Mouse (Mus musculus) midbrain, embryonic 11.5 days (tissue): ENCODE measurements around the gene Lmnb2. TPM values are rescaled to one million over a fixed set of nuclear protein-coding genes. Genes with fewer than 3 reads are reported as not detected.

ENCODE experiments used
- ATAC-seq: fragments of 200-750 bp; cut with Nextera tagmentation; 2 replicates; pipeline ENCODE4 v1.8.0; 2017; ENCODE audit warnings: moderate TSS enrichment, moderate library complexity; ENCODE audit not compliant: low FRiP score
- DNase-seq: peaks from one replicate; pipeline ENCODE4 v3.0.0; 2015; ENCODE audit warnings: low spot score; ENCODE audit errors: missing footprints
- H3K27ac ChIP-seq: fragments of 300-500 bp; sonication (generic); 2 replicates; pipeline ENCODE4 v1.5.1; 2014; ENCODE audit warnings: low read depth, low read length
- H3K27me3 ChIP-seq: fragments of 300-500 bp; sonication (generic); 2 replicates; pipeline ENCODE4 v1.6.1; 2014; ENCODE audit warnings: mild to moderate bottlenecking, low read length, moderate library complexity, mixed read lengths; ENCODE audit not compliant: control insufficient read depth, insufficient read depth
- H3K36me3 ChIP-seq: fragments of 300-500 bp; sonication (generic); 2 replicates; pipeline ENCODE4 v1.6.1; 2014; ENCODE audit warnings: mild to moderate bottlenecking, low read length, moderate library complexity, mixed read lengths; ENCODE audit not compliant: control insufficient read depth, insufficient read depth
- H3K4me1 ChIP-seq: fragments of 300-500 bp; sonication (generic); 2 replicates; pipeline ENCODE4 v1.6.1; 2014; ENCODE audit warnings: low read length; ENCODE audit not compliant: control insufficient read depth, insufficient read depth
- H3K4me2 ChIP-seq: fragments of 300-500 bp; sonication (generic); 2 replicates; pipeline ENCODE4 v1.6.1; 2014; ENCODE audit warnings: mild to moderate bottlenecking, moderate library complexity
- H3K4me3 ChIP-seq: fragments of 300-500 bp; sonication (generic); 2 replicates; pipeline ENCODE4 v1.5.1; 2014; ENCODE audit warnings: low read depth, low read length
- H3K9ac ChIP-seq: fragments of 300-500 bp; sonication (generic); 2 replicates; pipeline ENCODE4 v1.6.1; 2014; ENCODE audit warnings: low read length
- H3K9me3 ChIP-seq: fragments of 300-500 bp; sonication (generic); 2 replicates; pipeline ENCODE4 v1.6.1; 2016; ENCODE audit warnings: low read length; ENCODE audit not compliant: control insufficient read depth
- WGBS: fragments of 180-500 bp; shearing (Covaris S2); extraction: QIAGEN DNeasy Blood & Tissue Kit; methylation state at CpG from one replicate; pipeline ENCODE4 v1.1.7; 2014; 5-methylcytosine and 5-hydroxymethylcytosine counted together
- polyA plus RNA-seq: library from polyadenylated mRNA; unstranded; fragments of >200 nt; fragmentation: Nextera tagmentation; extraction: Ambion mirVana; gene quantifications from 2 replicates; pipeline ENCODE4 v1.2.1, GENCODE M21; 2014

Lmnb2 gene
- polyA plus RNA-seq, 1 experiment from 2014 or later = 19.7 TPM

- WGBS = 2% methylated on average over 21 of the region's 21 CpGs
- Histone ChIP-seq H3K4me3 (no peak overlapping the region), H3K36me3 (no peaks in the 10 kb centered on the region), H3K4me2 (peak overlapping the region; percentile 27), H3K4me1 (peaks cover 57% of the 10 kb centered on the region), H3K27ac (no peak overlapping the region), H3K27me3 (peaks cover 81% of the 10 kb centered on the region), H3K9me3 (no peaks in the 10 kb centered on the region), H3K9ac (no peak overlapping the region)
- peak; percentile 91 for DNase-seq
- ATAC-seq = no peak
Observed at GRCm38 (mm10) chr10:80933421-80933979, 15.5 kb upstream of the Lmnb2 start.

- H3K9me3 ChIP-seq = no peaks in the 10 kb centered on the region
- ATAC-seq = no peak
- H3K4me2 ChIP-seq = peak overlapping the region; percentile 25; the same call in 1 of the 2 replicates
- DNase-seq = peak; percentile 87
- H3K36me3 ChIP-seq = no peaks in the 10 kb centered on the region
- H3K9ac ChIP-seq = no peak overlapping the region
- peak overlapping the region; percentile 0; the same call in 1 of the 2 replicates for H3K4me3 ChIP-seq
- H3K27ac ChIP-seq = no peak overlapping the region
- H3K4me1 ChIP-seq = peaks cover 57% of the 10 kb centered on the region
- H3K27me3 ChIP-seq = peaks cover 75% of the 10 kb centered on the region
- 2% methylated on average over 17 of the region's 17 CpGs for WGBS
Observed at GRCm38 (mm10) chr10:80932700-80933420, 14.8 kb upstream of the Lmnb2 start.

GRCm38 (mm10) chr10:80932206-80932605, 14.2 kb upstream of the Lmnb2 start:
- Histone ChIP-seq H3K4me3 (peak overlapping the region; percentile 0; the same call in 1 of the 2 replicates), H3K27ac (no peak overlapping the region), H3K36me3 (no peaks in the 10 kb centered on the region), H3K9ac (0 out of 2 replicates have a peak overlapping the region, but pooled peaks have one; percentile 20), H3K4me2 (peak overlapping the region; percentile 25), H3K4me1 (peaks cover 57% of the 10 kb centered on the region), H3K9me3 (no peaks in the 10 kb centered on the region), H3K27me3 (peaks cover 68% of the 10 kb centered on the region)
- ATAC-seq (no peak), DNase-seq (peak; percentile 93)
- WGBS = under 1% methylated on average over 20 of the region's 20 CpGs

GRCm38 (mm10) chr10:80931695-80932094, 13.7 kb upstream of the Lmnb2 start:
- Histone ChIP-seq H3K36me3 (no peaks in the 10 kb centered on the region), H3K9me3 (no peaks in the 10 kb centered on the region), H3K4me1 (peaks cover 55% of the 10 kb centered on the region), H3K27me3 (peaks cover 63% of the 10 kb centered on the region), H3K4me2 (peak overlapping the region; percentile 25), H3K4me3 (peak overlapping the region; percentile 0), H3K9ac (no peak overlapping the region), H3K27ac (no peak overlapping the region)
- WGBS = 0% methylated on average over 26 of the region's 26 CpGs
- ATAC-seq (no peak), DNase-seq (no peak)

- H3K4me3 ChIP-seq = peak overlapping the region; percentile 40
- ATAC-seq = no peak
- H3K27ac ChIP-seq = no peak overlapping the region
- H3K36me3 ChIP-seq = no peaks in the 10 kb centered on the region
- no peak overlapping the region; the same call in 1 of the 2 replicates for H3K9ac ChIP-seq
- peak overlapping the region; percentile 89 for H3K4me2 ChIP-seq
- H3K4me1 ChIP-seq = peaks cover 50% of the 10 kb centered on the region
- H3K9me3 ChIP-seq = no peaks in the 10 kb centered on the region
- peaks cover 58% of the 10 kb centered on the region for H3K27me3 ChIP-seq
- whole genome bisulfite sequencing = 3% methylated on average over 13 of the region's 14 CpGs
- peak; percentile 93 for DNase-seq
Observed at GRCm38 (mm10) chr10:80931153-80931671, 13.2 kb upstream of the Lmnb2 start.

GRCm38 (mm10) chr10:80930361-80931152, 12.5 kb upstream of the Lmnb2 start:
- peak overlapping the region; percentile 89 for H3K4me2 ChIP-seq
- peak; percentile 89 for DNase-seq
- H3K4me3 ChIP-seq = peak overlapping the region; percentile 40
- H3K27ac ChIP-seq = no peak overlapping the region
- ATAC-seq = peak; percentile 22; the same call in 1 of the 2 replicates
- peaks cover 45% of the 10 kb centered on the region for H3K4me1 ChIP-seq
- peak overlapping the region; percentile 35 for H3K9ac ChIP-seq
- peaks cover 52% of the 10 kb centered on the region for H3K27me3 ChIP-seq
- WGBS = under 1% methylated on average over 45 of the region's 45 CpGs
- no peaks in the 10 kb centered on the region for H3K9me3 ChIP-seq
- no peaks in the 10 kb centered on the region for H3K36me3 ChIP-seq

- WGBS = under 1% methylated on average over 56 of the region's 56 CpGs
- peak within 1 kb of the TSS; percentile 89 for H3K4me2 ChIP-seq
- no peaks in the 10 kb centered on the region for H3K36me3 ChIP-seq
- H3K27me3 ChIP-seq = peaks cover 42% of the 10 kb centered on the region
- H3K9ac ChIP-seq = peak within 1 kb of the TSS; percentile 65
- no peaks in the 10 kb centered on the region for H3K9me3 ChIP-seq
- H3K4me3 ChIP-seq = peak within 1 kb of the TSS; percentile 40
- H3K27ac ChIP-seq = peak within 1 kb of the TSS; percentile 35; the same call in 1 of the 2 replicates
- DNase-seq (peak; percentile 100), ATAC-seq (peak; percentile 91)
- H3K4me1 ChIP-seq = peaks cover 45% of the 10 kb centered on the region
Observed at GRCm38 (mm10) chr10:80929299-80930226, 11.5 kb upstream of the Lmnb2 start, which contains the start of gene Gadd45b. Gene Gadd45b (plus strand): TSS chr10:80930073.
